Mouse (Mus musculus) cortical plate, adult 2 months (tissue): ENCODE data around the gene Ctnnd2.

ENCODE experiments used
- CTCF ChIP-seq: fragments of 200-500 bp; IDR thresholded peaks from 2 replicates; pipeline ENCODE4 v1.5.1; 2011; ENCODE audit warnings: mild to moderate bottlenecking, control low read depth, low read length; ENCODE audit not compliant: insufficient read depth; ENCODE audit errors: extremely low read depth
- POLR2A ChIP-seq: fragments of 200-500 bp; IDR thresholded peaks from 2 replicates; pipeline ENCODE4 v1.6.1; 2011; ENCODE audit warnings: mild to moderate bottlenecking, low read length, control low read depth; ENCODE audit not compliant: insufficient read depth; ENCODE audit errors: extremely low read depth

DNA sequence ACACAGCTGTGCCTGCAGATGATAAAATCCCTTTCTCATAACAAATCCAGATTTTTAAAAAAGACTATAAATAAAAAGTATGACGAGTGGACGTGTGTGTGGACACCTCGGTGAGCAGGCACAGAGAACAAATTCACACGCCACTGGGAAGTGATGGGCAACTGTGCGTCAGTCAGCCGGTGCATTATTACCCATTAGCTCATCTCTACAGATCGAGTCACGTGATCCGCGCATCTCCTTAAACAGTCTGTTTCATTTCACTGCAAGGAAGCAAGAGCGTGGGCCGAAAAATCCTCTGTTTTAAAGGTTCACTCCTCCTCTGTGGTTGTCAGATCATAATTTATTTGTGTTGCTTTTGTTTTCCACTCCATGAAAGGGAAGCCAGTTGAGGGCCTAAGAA is 378.6 kb downstream of the Ctnnd2 start:
- TF ChIP-seq POLR2A, result no peak
- no peak for TF ChIP-seq CTCF
